Mouse (Mus musculus) stomach, postnatal 0 days (tissue): ENCODE measurements around the gene 4933407L21Rik. TPM values are rescaled to one million over a fixed set of nuclear protein-coding genes. Genes with fewer than 3 reads are reported as not detected.

Experiments
- ATAC-seq: fragments of 200-750 bp; cut with Nextera tagmentation; 2 replicates; pipeline ENCODE4 v1.8.0; 2017; ENCODE audit not compliant: low FRiP score, low TSS enrichment
- DNase-seq: peaks from one replicate; pipeline ENCODE4 v3.0.0-alpha.2; 2016; ENCODE audit warnings: low spot score
- H3K27ac ChIP-seq: fragments of 300-500 bp; sonication (generic); replicated peaks from 2 replicates; pipeline ENCODE4 v1.5.1; 2014; ENCODE audit warnings: mild to moderate bottlenecking, control low read depth
- H3K27me3 ChIP-seq: fragments of 300-500 bp; sonication (generic); 2 replicates; pipeline ENCODE4 v1.6.1; 2014; ENCODE audit warnings: low read length; ENCODE audit not compliant: control insufficient read depth, insufficient read depth
- H3K36me3 ChIP-seq: fragments of 300-500 bp; sonication (generic); 2 replicates; pipeline ENCODE4 v1.6.1; 2014; ENCODE audit warnings: low read length, mixed read lengths; ENCODE audit not compliant: control insufficient read depth, insufficient read depth
- H3K4me1 ChIP-seq: fragments of 300-500 bp; sonication (generic); replicated peaks from 2 replicates; pipeline ENCODE4 v1.6.1; 2014; ENCODE audit warnings: antibody characterized with exemption; ENCODE audit not compliant: control insufficient read depth, insufficient read depth
- H3K4me2 ChIP-seq: fragments of 300-500 bp; sonication (generic); replicated peaks from 2 replicates; pipeline ENCODE4 v1.6.1; 2014; ENCODE audit warnings: low read depth, mild to moderate bottlenecking, control low read depth, moderate library complexity
- H3K4me3 ChIP-seq: fragments of 300-500 bp; sonication (generic); 2 replicates; pipeline ENCODE4 v1.5.1; 2014; ENCODE audit warnings: low read depth, low read length, control low read depth
- H3K9ac ChIP-seq: fragments of 300-500 bp; sonication (generic); 2 replicates; pipeline ENCODE4 v1.6.1; 2014; ENCODE audit warnings: mild to moderate bottlenecking, low read length, control low read depth, mixed read lengths
- H3K9me3 ChIP-seq: fragments of 300-500 bp; sonication (generic); 2 replicates; pipeline ENCODE4 v1.6.1; 2016; ENCODE audit warnings: low read length; ENCODE audit not compliant: control insufficient read depth
- CTCF ChIP-seq: IDR thresholded peaks from 2 replicates; pipeline ENCODE4 v1.5.1; 2016; ENCODE audit warnings: antibody characterized with exemption, low read depth, mild to moderate bottlenecking, moderate library complexity
- EP300 ChIP-seq: optimal IDR thresholded peaks from 2 replicates; pipeline ENCODE3; 2016; ENCODE audit warnings: antibody characterized with exemption
- WGBS: fragments of 180-500 bp; shearing (Covaris S2); extraction: QIAGEN DNeasy Blood & Tissue Kit; methylation state at CpG from one replicate; pipeline ENCODE4 v1.1.7; 2014; 5-methylcytosine and 5-hydroxymethylcytosine counted together
- polyA plus RNA-seq: library from polyadenylated mRNA; unstranded; fragments of >200 nt; fragmentation: Nextera tagmentation; extraction: Ambion mirVana; gene quantifications from 2 replicates; pipeline ENCODE4 v1.2.1, GENCODE M21; 2015

Gene 4933407L21Rik
- polyA plus RNA-seq, 1 experiment from 2014 or later: 0.18 TPM

- Histone ChIP-seq H3K9ac (no peak overlapping the region), H3K9me3 (no peaks in the 10 kb centered on the region), H3K27me3 (no peaks in the 10 kb centered on the region), H3K4me1 (no peaks in the 10 kb centered on the region), H3K27ac (no peak overlapping the region), H3K4me2 (no peak overlapping the region), H3K36me3 (no peaks in the 10 kb centered on the region), H3K4me3 (no peak overlapping the region)
- WGBS: 73% methylated on average over 1 of the region's 1 CpGs
- ATAC-seq: no peak
- no peak for DNase-seq
- TF ChIP-seq CTCF (no peak), EP300 (no peak)
Measured at GRCm38 (mm10) chr1:85969081-85969480, 40.8 kb downstream of the 4933407L21Rik start.

GRCm38 (mm10) chr1:85969519-85969918 is 41.2 kb downstream of the 4933407L21Rik start:
- Histone ChIP-seq H3K9ac (no peak overlapping the region), H3K4me1 (no peaks in the 10 kb centered on the region), H3K36me3 (no peaks in the 10 kb centered on the region), H3K27ac (no peak overlapping the region), H3K27me3 (no peaks in the 10 kb centered on the region), H3K4me3 (no peak overlapping the region), H3K9me3 (no peaks in the 10 kb centered on the region), H3K4me2 (no peak overlapping the region)
- TF ChIP-seq CTCF (no peak), EP300 (no peak)
- peak; percentile 40; the same call in 1 of the 2 replicates for ATAC-seq
- no peak for DNase-seq
- WGBS: 74% methylated on average over 1 of the region's 1 CpGs

- no peaks in the 10 kb centered on the region for H3K9me3 ChIP-seq
- H3K4me3 ChIP-seq: no peak overlapping the region
- no peak overlapping the region for H3K4me2 ChIP-seq
- 87% methylated on average over 3 of the region's 3 CpGs for WGBS
- no peak for ATAC-seq
- H3K27ac ChIP-seq: no peak overlapping the region
- no peaks in the 10 kb centered on the region for H3K36me3 ChIP-seq
- no peaks in the 10 kb centered on the region for H3K27me3 ChIP-seq
- no peak for DNase-seq
- no peak overlapping the region for H3K9ac ChIP-seq
- TF ChIP-seq CTCF: no peak
- TF ChIP-seq EP300: no peak
- no peaks in the 10 kb centered on the region for H3K4me1 ChIP-seq
Measured at GRCm38 (mm10) chr1:85971070-85971469, 42.8 kb downstream of the 4933407L21Rik start.

GRCm38 (mm10) chr1:85972341-85972740 is 44.1 kb downstream of the 4933407L21Rik start:
- Histone ChIP-seq H3K36me3 (no peaks in the 10 kb centered on the region), H3K4me1 (no peaks in the 10 kb centered on the region), H3K4me2 (no peak overlapping the region), H3K4me3 (no peak overlapping the region), H3K9me3 (no peaks in the 10 kb centered on the region), H3K9ac (no peak overlapping the region), H3K27me3 (no peaks in the 10 kb centered on the region), H3K27ac (no peak overlapping the region)
- DNase-seq: no peak
- no peak for TF ChIP-seq EP300
- no peak for TF ChIP-seq CTCF
- ATAC-seq: no peak
- 38% methylated on average over 3 of the region's 3 CpGs for WGBS

GRCm38 (mm10) chr1:85973468-85973877 is 45.2 kb downstream of the 4933407L21Rik start:
- 89% methylated on average over 2 of the region's 2 CpGs for WGBS
- ATAC-seq: no peak
- DNase-seq: no peak
- Histone ChIP-seq H3K27ac (no peak overlapping the region), H3K4me3 (no peak overlapping the region), H3K27me3 (no peaks in the 10 kb centered on the region), H3K4me1 (no peaks in the 10 kb centered on the region), H3K4me2 (no peak overlapping the region), H3K36me3 (no peaks in the 10 kb centered on the region), H3K9ac (no peak overlapping the region), H3K9me3 (no peaks in the 10 kb centered on the region)
- TF ChIP-seq EP300: no peak
- TF ChIP-seq CTCF: no peak

- DNase-seq (no peak), ATAC-seq (no peak)
- Histone ChIP-seq H3K36me3 (no peaks in the 10 kb centered on the region), H3K9me3 (no peaks in the 10 kb centered on the region), H3K27ac (no peak overlapping the region), H3K9ac (no peak overlapping the region), H3K4me3 (no peak overlapping the region), H3K4me2 (no peak overlapping the region), H3K4me1 (no peaks in the 10 kb centered on the region), H3K27me3 (no peaks in the 10 kb centered on the region)
- 62% methylated on average over 3 of the region's 3 CpGs for WGBS
- TF ChIP-seq CTCF: no peak
- no peak for TF ChIP-seq EP300
Measured at GRCm38 (mm10) chr1:85977709-85978108, 49.4 kb downstream of the 4933407L21Rik start.
